Mouse (Mus musculus) liver, postnatal 0 days (tissue): Measurements from ENCODE around the gene Kcnip1. TPM values are rescaled to one million over a fixed set of nuclear protein-coding genes. Genes with fewer than 3 reads are reported as not detected.

ENCODE experiments used
- ATAC-seq: fragments of 200-750 bp; cut with Nextera tagmentation; 2 replicates; pipeline ENCODE4 v1.8.0; 2017; ENCODE audit warnings: mild to moderate bottlenecking, moderate library complexity
- DNase-seq: peaks from one replicate; pipeline ENCODE4 v3.0.0-alpha.2; 2016
- H3K27ac ChIP-seq: fragments of 300-500 bp; sonication (generic); 2 replicates; pipeline ENCODE4 v1.5.1; 2014; ENCODE audit warnings: antibody characterized with exemption, moderate library complexity, mild to moderate bottlenecking, low read depth
- H3K27me3 ChIP-seq: fragments of 300-500 bp; sonication (generic); 2 replicates; pipeline ENCODE4 v1.6.1; 2014; ENCODE audit warnings: low read length, control low read depth, mixed read lengths; ENCODE audit not compliant: insufficient read depth
- H3K36me3 ChIP-seq: fragments of 300-500 bp; sonication (generic); replicated peaks from 2 replicates; pipeline ENCODE4 v1.6.1; 2014; ENCODE audit warnings: mild to moderate bottlenecking, control low read depth, low read length, moderate library complexity, mixed read lengths; ENCODE audit not compliant: insufficient read depth
- H3K4me1 ChIP-seq: fragments of 300-500 bp; sonication (generic); 2 replicates; pipeline ENCODE4 v1.6.1; 2014; ENCODE audit warnings: antibody characterized with exemption, mild to moderate bottlenecking, control low read depth; ENCODE audit not compliant: insufficient read depth
- H3K4me2 ChIP-seq: fragments of 300-500 bp; sonication (generic); 2 replicates; pipeline ENCODE4 v1.6.1; 2014; ENCODE audit warnings: low read depth, mild to moderate bottlenecking, low read length, moderate library complexity, mixed read lengths
- H3K4me3 ChIP-seq: fragments of 300-500 bp; sonication (generic); 2 replicates; pipeline ENCODE4 v1.5.1; 2014; ENCODE audit warnings: low read depth, low read length
- H3K9ac ChIP-seq: fragments of 300-500 bp; sonication (generic); replicated peaks from 2 replicates; pipeline ENCODE4 v1.6.1; 2014; ENCODE audit warnings: mild to moderate bottlenecking, moderate library complexity
- H3K9me3 ChIP-seq: fragments of 300-500 bp; sonication (generic); 2 replicates; pipeline ENCODE4 v1.6.1; 2016; ENCODE audit warnings: mild to moderate bottlenecking, control low read depth, low read length, mixed read lengths
- CTCF ChIP-seq: sonication (generic); IDR thresholded peaks from 2 replicates; pipeline ENCODE4 v1.5.1; 2016; ENCODE audit warnings: antibody characterized with exemption, low read depth
- EP300 ChIP-seq: IDR thresholded peaks from 2 replicates; pipeline ENCODE4 v1.6.1; 2016; ENCODE audit warnings: antibody characterized with exemption, low read depth, mild to moderate bottlenecking
- WGBS: fragments of 180-500 bp; shearing (Covaris S2); extraction: QIAGEN DNeasy Blood & Tissue Kit; methylation state at CpG from one replicate; pipeline ENCODE4 v1.1.7; 2014; ENCODE audit not compliant: insufficient replicate concordance; 5-methylcytosine and 5-hydroxymethylcytosine counted together
- polyA plus RNA-seq: library from polyadenylated mRNA; unstranded; fragments of >200 nt; fragmentation: Nextera tagmentation; extraction: Ambion mirVana; gene quantifications from 2 replicates; pipeline ENCODE4 v1.2.1, GENCODE M21; 2015

Kcnip1 gene
- polyA plus RNA-seq, 1 experiment from 2014 or later, result not detected

DNA sequence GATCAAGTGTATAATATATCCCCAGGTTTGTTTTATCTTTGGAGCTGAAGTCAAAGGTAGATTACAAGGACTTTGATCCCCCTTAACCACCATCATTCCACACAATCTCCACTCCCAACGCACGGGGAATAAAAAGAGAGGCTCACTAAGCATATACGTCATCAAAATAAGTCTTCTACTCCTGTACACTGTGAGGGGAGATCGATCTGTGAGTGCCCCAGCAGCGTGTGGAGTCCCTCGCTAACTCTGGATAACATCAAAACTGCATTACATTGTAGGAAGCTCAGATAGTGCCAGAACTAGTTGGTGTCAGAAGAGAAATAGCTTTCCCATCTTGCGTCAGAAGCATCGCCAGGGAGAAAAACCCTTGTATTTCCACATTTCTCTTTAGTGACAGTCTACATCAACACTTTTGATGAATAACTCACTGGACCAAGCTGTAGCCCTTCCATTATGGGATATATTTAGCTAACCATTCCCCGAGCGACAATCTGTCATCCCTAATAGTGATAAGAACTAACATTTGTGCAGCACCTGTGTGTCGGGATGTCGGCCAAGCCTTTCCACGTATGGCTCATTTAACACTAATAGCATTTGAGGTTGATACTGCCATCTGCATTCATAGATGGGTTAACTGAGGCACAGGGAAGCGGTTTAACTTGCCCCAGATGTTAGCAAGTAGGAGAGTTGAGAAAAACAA, 18.5 kb downstream of the Kcnip1 start:
- Histone ChIP-seq H3K4me1 (no peaks in the 10 kb centered on the region), H3K4me2 (no peak overlapping the region), H3K4me3 (no peak overlapping the region), H3K9me3 (no peaks in the 10 kb centered on the region), H3K36me3 (no peaks in the 10 kb centered on the region), H3K9ac (no peak overlapping the region), H3K27me3 (no peaks in the 10 kb centered on the region), H3K27ac (no peak overlapping the region)
- ATAC-seq (no peak), DNase-seq (no peak)
- no peak for TF ChIP-seq CTCF
- no peak for TF ChIP-seq EP300
- WGBS, result 78% methylated on average over 14 of the region's 14 CpGs

DNA sequence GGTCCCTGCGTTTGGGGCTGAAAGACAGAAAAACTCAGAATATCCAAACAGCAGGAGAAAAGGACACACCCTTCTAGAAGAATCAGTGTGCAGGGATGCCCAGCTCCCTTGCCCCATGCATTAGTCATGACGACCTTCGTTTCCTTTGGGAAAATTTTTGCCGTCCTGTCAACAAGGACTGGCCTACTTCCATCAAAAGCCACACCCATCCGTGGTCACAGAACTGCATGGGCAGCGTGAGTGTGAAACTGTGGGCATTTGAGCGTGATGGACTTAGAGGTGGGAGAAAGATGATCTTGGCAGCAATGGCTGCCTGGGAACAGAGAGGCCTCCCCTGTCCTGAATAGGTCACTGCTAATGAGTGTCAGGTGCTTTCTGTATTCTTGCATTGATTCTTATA, 20.8 kb downstream of the Kcnip1 start:
- TF ChIP-seq CTCF, result no peak
- no peak for TF ChIP-seq EP300
- Histone ChIP-seq H3K4me3 (no peak overlapping the region), H3K4me1 (no peaks in the 10 kb centered on the region), H3K27ac (no peak overlapping the region), H3K9ac (no peak overlapping the region), H3K27me3 (no peaks in the 10 kb centered on the region), H3K4me2 (no peak overlapping the region), H3K9me3 (no peaks in the 10 kb centered on the region), H3K36me3 (no peaks in the 10 kb centered on the region)
- 70% methylated on average over 7 of the region's 7 CpGs for WGBS
- ATAC-seq, result no peak
- no peak for DNase-seq

DNA sequence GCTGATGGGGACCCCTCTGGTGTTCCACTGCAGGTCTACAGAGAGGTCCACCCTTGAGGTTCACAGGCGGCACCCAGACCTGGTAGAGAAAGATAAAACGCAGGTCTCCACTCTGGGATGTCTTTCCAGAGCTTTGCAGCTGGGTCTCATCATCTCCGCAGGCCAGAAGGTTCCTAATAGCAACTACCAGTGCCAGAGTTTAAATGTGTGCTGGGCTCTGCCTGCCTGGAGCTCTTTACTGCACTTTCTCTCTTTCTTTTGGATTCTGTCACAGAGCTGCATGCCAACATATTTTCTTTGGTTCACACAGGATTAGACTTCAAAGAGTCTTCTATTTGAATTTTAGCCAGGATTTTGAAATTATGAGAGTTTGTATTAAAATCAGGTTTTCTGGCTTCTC, 23.8 kb downstream of the Kcnip1 start:
- ATAC-seq, result no peak
- Histone ChIP-seq H3K4me3 (no peak overlapping the region), H3K9ac (no peak overlapping the region), H3K4me1 (no peaks in the 10 kb centered on the region), H3K27ac (no peak overlapping the region), H3K9me3 (no peaks in the 10 kb centered on the region), H3K4me2 (no peak overlapping the region), H3K27me3 (no peaks in the 10 kb centered on the region), H3K36me3 (no peaks in the 10 kb centered on the region)
- no peak for DNase-seq
- no peak for TF ChIP-seq EP300
- TF ChIP-seq CTCF, result no peak
- WGBS, result 78% methylated on average over 3 of the region's 3 CpGs

DNA sequence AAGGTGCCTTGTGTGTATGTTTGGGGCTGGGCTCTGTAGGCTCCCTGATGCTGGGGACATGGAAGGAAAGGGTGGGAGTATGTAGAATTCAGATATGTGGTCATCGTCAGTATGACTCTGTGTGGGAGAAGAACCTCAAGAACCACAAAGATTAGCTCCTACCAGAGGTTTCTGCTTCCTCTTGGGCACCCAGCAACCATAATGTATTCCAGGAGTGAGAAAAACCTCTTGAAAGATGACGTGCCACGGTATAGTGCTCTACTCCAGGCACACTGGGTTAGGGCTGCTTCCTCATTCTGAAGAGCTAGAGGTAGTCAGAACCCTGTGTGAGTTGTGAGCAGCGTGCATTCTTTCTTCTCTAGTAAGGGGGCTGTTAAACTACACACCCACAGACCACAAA, 25.2 kb downstream of the Kcnip1 start:
- Histone ChIP-seq H3K4me2 (no peak overlapping the region), H3K27me3 (no peaks in the 10 kb centered on the region), H3K9me3 (no peaks in the 10 kb centered on the region), H3K4me3 (no peak overlapping the region), H3K4me1 (no peaks in the 10 kb centered on the region), H3K36me3 (no peaks in the 10 kb centered on the region), H3K27ac (no peak overlapping the region), H3K9ac (no peak overlapping the region)
- WGBS, result 31% methylated on average over 4 of the region's 4 CpGs
- TF ChIP-seq CTCF (no peak), EP300 (no peak)
- no peak for DNase-seq
- no peak for ATAC-seq

DNA sequence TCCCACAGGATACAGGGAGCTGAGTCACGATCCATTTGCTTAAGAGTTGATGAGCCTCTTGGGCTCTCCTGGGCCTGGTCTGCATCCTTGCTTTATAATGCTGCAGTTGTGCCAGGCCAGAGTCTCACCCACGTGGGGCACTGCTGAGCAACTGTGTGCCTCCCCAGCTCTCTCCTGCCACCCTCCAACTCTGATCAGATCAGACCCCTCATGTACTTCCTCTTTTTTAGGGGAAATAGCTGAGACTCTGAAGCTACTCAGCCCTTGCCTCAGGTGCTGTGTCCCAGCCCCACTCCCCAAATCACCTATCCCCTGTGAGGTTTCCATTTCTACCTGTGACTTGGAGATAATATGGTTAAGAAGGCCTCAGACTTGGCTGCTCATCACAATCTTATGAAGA, 27.6 kb downstream of the Kcnip1 start:
- Histone ChIP-seq H3K9me3 (no peaks in the 10 kb centered on the region), H3K36me3 (no peaks in the 10 kb centered on the region), H3K27ac (no peak overlapping the region), H3K9ac (no peak overlapping the region), H3K4me1 (no peaks in the 10 kb centered on the region), H3K4me3 (no peak overlapping the region), H3K4me2 (no peak overlapping the region), H3K27me3 (no peaks in the 10 kb centered on the region)
- TF ChIP-seq CTCF (peak; percentile 27; the same call in 1 of the 2 replicates), EP300 (no peak)
- DNase-seq (no peak), ATAC-seq (no peak)
- 31% methylated on average over 2 of the region's 2 CpGs for WGBS

DNA sequence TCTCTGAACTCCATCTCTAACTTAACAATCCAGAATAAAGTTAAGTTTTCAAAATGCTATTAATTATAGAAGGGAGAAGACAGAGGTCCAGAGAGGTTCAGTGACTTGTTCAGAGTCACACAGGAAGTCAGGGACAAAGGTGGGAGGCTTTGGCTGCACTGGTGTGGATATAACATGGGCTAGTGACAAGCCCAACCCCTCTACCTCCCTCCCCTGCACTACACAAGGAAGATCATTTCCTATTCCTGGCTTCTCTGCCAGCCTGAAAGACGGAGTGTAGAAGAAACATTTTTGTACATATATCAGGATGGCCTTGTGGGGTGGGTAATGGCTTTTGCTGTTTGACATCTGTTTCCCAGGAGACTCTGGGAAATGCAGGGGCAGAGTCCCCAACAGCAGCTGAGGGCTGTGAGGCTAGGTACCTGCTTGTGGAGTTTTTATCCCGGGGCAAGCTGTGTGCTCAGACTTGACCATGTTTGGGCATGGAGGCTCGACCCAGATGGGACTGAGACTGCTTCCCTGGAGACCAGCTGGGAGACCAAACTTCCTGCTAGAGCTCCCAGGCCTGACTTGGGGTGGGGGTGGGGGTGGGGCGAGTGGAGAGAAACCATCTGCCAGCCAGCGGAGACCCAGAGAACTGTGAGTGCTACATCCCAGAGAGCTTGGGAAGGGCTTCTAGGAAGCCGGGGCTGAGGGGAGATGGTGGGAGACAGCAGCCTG, 30.1 kb downstream of the Kcnip1 start, which contains the start of gene Kcnmb1:
Kcnmb1 (plus strand) TSS at position 326 of the 720 bp plus-strand sequence.
- Histone ChIP-seq H3K4me3 (no peak within 1 kb of the TSS), H3K27me3 (no peaks in the 10 kb centered on the region), H3K27ac (no peak within 1 kb of the TSS), H3K4me2 (no peak within 1 kb of the TSS), H3K4me1 (no peaks in the 10 kb centered on the region), H3K36me3 (no peaks in the 10 kb centered on the region), H3K9me3 (no peaks in the 10 kb centered on the region), H3K9ac (no peak within 1 kb of the TSS)
- 43% methylated on average over 6 of the region's 6 CpGs for WGBS
- ATAC-seq (no peak), DNase-seq (no peak)
- no peak for TF ChIP-seq CTCF
- no peak for TF ChIP-seq EP300
